Mouse (Mus musculus) limb, embryonic 10.5 days (tissue): ENCODE data around the gene Plekha4. TPM values are rescaled to one million over a fixed set of nuclear protein-coding genes. Genes with fewer than 3 reads are reported as not detected.

ENCODE experiments used
- DNase-seq: peaks from one replicate; pipeline ENCODE4 v3.0.0-alpha.2; 2017; ENCODE audit warnings: low spot score
- H3K27ac ChIP-seq: fragments of 300-500 bp; sonication (generic); 2 replicates; pipeline ENCODE4 v1.5.1; 2016; ENCODE audit warnings: mild to moderate bottlenecking
- H3K27me3 ChIP-seq: fragments of 300-500 bp; sonication (generic); 2 replicates; pipeline ENCODE4 v1.6.1; 2016; ENCODE audit warnings: low read depth, mild to moderate bottlenecking; ENCODE audit not compliant: poor library complexity, severe bottlenecking
- H3K36me3 ChIP-seq: fragments of 300-500 bp; sonication (generic); 2 replicates; pipeline ENCODE4 v1.6.1; 2016; ENCODE audit warnings: mild to moderate bottlenecking, moderate library complexity
- H3K4me1 ChIP-seq: fragments of 300-500 bp; sonication (generic); 2 replicates; pipeline ENCODE4 v1.6.1; 2016
- H3K4me3 ChIP-seq: fragments of 300-500 bp; sonication (generic); 2 replicates; pipeline ENCODE4 v1.5.1; 2016; ENCODE audit warnings: mild to moderate bottlenecking, moderate library complexity
- H3K9me3 ChIP-seq: fragments of 300-500 bp; sonication (generic); replicated peaks from 2 replicates; pipeline ENCODE4 v1.6.1; 2016; ENCODE audit warnings: mild to moderate bottlenecking
- WGBS: fragments of 180-500 bp; shearing (Covaris S2); methylation state at CpG from one replicate; pipeline ENCODE4 v1.1.7; 2016; 5-methylcytosine and 5-hydroxymethylcytosine counted together
- polyA plus RNA-seq: library from polyadenylated mRNA; unstranded; fragments of >200 nt; fragmentation: Nextera tagmentation; extraction: Ambion mirVana; gene quantifications from 2 replicates; pipeline ENCODE4 v1.2.1, GENCODE M21; 2016

Gene Plekha4
- polyA plus RNA-seq, 1 experiment from 2014 or later: 1.0 TPM

DNA sequence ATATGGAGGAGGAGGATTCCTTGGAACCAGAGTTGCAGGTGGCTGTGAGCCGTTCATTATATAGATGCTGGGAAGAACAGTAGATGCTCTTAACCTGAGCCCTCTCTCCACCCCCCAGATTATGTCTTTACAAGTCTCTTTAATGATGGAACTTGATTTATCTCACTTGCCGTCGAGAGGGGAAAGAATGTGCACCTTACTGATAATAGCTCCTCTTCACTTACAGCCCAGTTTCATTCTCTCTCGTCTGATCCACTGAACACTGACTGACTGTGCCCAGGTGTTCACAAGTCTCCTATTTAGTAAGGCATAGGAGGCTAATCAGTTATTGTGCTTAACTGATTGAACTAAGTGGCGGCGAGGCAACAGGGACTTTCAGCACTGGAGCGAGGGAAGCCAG lies 36.6 kb upstream of the Plekha4 start:
- Histone ChIP-seq H3K27me3 (no peaks in the 10 kb centered on the region), H3K36me3 (peaks cover 32% of the 10 kb centered on the region), H3K4me1 (peaks cover 33% of the 10 kb centered on the region), H3K9me3 (no peaks in the 10 kb centered on the region), H3K27ac (no peak overlapping the region), H3K4me3 (no peak overlapping the region)
- whole genome bisulfite sequencing: 70% methylated on average over 7 of the region's 7 CpGs
- DNase-seq: no peak

- no peaks in the 10 kb centered on the region for H3K27me3 ChIP-seq
- peaks cover 33% of the 10 kb centered on the region for H3K4me1 ChIP-seq
- H3K27ac ChIP-seq: 0 out of 2 replicates have a peak overlapping the region, but pooled peaks have one; percentile 31
- peaks cover 42% of the 10 kb centered on the region for H3K36me3 ChIP-seq
- 25% methylated on average over 9 of the region's 9 CpGs for WGBS
- H3K9me3 ChIP-seq: no peaks in the 10 kb centered on the region
- DNase-seq: peak; percentile 68
- no peak overlapping the region for H3K4me3 ChIP-seq
These were observed 35.3 kb upstream of the Plekha4 start for GRCm38 (mm10) chr7:45490822-45491221.

GRCm38 (mm10) chr7:45491264-45491663 lies 34.9 kb upstream of the Plekha4 start:
- Histone ChIP-seq H3K9me3 (no peaks in the 10 kb centered on the region), H3K27ac (0 out of 2 replicates have a peak overlapping the region, but pooled peaks have one; percentile 31), H3K4me3 (no peak overlapping the region), H3K27me3 (no peaks in the 10 kb centered on the region), H3K36me3 (peaks cover 47% of the 10 kb centered on the region), H3K4me1 (peaks cover 33% of the 10 kb centered on the region)
- DNase-seq: no peak
- 24% methylated on average over 3 of the region's 3 CpGs for WGBS

DNA sequence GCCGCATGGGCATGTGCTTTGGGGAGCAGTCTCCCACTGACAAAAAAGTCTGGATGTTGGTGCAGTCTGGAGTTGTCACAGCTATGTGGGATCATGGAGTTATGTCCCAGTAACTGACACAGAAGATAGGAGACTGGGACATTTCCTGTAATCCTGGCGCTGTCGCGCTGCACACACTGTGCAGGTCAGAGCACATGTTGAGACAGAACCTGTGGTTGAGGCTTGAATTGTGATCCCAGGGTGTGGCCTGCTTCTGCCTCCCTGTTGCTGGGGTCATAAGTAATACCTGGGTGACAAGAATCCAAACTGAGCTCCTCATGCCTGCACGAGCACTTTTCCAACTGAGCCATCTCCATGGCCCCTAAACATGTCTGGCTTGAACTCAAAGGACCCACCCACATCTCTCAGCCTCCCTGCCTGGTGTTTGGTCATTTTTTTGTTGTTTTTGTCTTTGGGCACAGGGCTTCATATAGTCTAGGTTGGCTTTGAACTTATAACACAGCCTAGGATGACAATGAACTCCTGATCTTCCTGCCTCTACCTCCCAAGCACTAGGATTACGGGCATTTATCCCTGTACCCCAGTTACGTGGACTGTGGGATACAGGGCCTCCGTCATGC lies 33.8 kb upstream of the Plekha4 start:
- H3K4me3 ChIP-seq: no peak overlapping the region
- peaks cover 33% of the 10 kb centered on the region for H3K4me1 ChIP-seq
- DNase-seq: no peak
- no peaks in the 10 kb centered on the region for H3K27me3 ChIP-seq
- H3K27ac ChIP-seq: no peak overlapping the region
- peaks cover 55% of the 10 kb centered on the region for H3K36me3 ChIP-seq
- WGBS: 96% methylated on average over 8 of the region's 8 CpGs
- H3K9me3 ChIP-seq: no peaks in the 10 kb centered on the region

GRCm38 (mm10) chr7:45492951-45493350 lies 33.2 kb upstream of the Plekha4 start:
- no peak for DNase-seq
- Histone ChIP-seq H3K27ac (no peak overlapping the region), H3K27me3 (no peaks in the 10 kb centered on the region), H3K4me1 (peaks cover 30% of the 10 kb centered on the region), H3K36me3 (peaks cover 61% of the 10 kb centered on the region), H3K9me3 (no peaks in the 10 kb centered on the region), H3K4me3 (no peak overlapping the region)
- WGBS: 97% methylated on average over 5 of the region's 5 CpGs

DNA sequence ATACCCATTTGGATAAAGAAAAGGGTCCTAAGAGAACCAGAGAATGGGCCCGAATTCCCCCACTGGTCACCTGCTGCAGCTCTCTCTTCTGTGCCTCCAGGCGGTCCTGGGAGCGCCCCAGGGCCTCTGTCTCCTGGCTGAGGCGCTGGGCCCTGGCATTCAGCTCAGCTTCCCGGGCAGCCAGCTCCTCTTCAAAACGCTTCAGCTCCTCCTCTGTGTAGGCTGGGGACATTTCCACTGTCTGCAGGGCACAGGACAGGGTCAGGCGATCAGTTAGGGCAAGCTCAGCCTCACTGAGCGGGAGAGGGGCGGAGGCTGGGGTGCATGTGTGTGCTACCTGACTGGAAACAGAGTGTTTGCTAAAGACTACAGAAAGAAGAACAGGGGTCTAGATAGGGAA lies 31.6 kb upstream of the Plekha4 start:
- Histone ChIP-seq H3K27me3 (no peaks in the 10 kb centered on the region), H3K4me1 (peaks cover 16% of the 10 kb centered on the region), H3K9me3 (no peaks in the 10 kb centered on the region), H3K4me3 (no peak overlapping the region), H3K36me3 (peaks cover 77% of the 10 kb centered on the region), H3K27ac (no peak overlapping the region)
- WGBS: 85% methylated on average over 9 of the region's 9 CpGs
- no peak for DNase-seq

DNA sequence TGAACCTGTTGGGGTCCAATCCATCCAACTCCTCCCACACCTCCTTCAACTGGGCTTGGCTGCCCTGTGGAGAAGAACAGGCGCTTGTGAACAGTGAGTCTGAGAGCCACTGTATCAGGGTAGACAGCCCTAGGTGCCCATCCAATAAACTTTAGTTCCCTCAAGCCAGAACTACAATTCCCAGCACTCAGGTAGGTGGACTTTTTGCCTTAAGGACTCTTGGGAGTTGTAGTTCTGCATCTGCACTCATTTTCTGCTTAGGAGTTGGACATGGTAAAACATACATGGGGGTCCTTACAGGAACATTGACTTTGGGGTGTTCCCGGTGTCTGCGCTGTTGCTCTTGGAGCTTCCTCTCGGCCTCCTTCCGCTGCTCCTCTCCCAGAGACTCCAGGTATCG lies 27.7 kb upstream of the Plekha4 start:
- 97% methylated on average over 6 of the region's 6 CpGs for WGBS
- no peaks in the 10 kb centered on the region for H3K4me1 ChIP-seq

GRCm38 (mm10) chr7:45507583-45507982 lies 18.5 kb upstream of the Plekha4 start:
- Histone ChIP-seq H3K36me3 (peaks cover 53% of the 10 kb centered on the region), H3K27ac (no peak overlapping the region), H3K9me3 (no peaks in the 10 kb centered on the region), H3K27me3 (no peaks in the 10 kb centered on the region), H3K4me1 (peaks cover 15% of the 10 kb centered on the region), H3K4me3 (no peak overlapping the region)
- no peak for DNase-seq
- 96% methylated on average over 6 of the region's 6 CpGs for WGBS

More for the DNA sequence above, 27.7 kb upstream of the Plekha4 start:
- H3K9me3 ChIP-seq: no peaks in the 10 kb centered on the region
- H3K27ac ChIP-seq: no peak overlapping the region
- peaks cover 98% of the 10 kb centered on the region for H3K36me3 ChIP-seq
- no peak for DNase-seq
- no peaks in the 10 kb centered on the region for H3K27me3 ChIP-seq
- no peak overlapping the region for H3K4me3 ChIP-seq

DNA sequence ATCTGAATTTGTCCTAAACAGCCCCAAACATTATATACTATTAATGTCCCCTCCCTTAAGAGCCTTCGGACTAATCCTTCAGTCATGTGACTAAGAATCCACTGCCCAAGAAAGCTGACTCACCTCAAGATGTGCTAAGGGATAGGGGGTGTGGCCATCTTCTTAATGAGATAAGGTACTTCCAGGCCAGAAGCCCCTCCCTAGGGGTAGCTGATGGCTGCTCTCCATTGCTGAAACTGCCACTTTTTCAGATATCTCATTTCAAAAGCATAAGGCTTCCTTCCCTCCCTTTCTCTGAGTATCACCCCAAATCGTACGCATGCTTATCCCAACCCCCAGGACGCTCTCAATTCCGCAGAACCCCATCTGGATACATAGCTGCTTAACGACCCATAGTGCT lies 17.6 kb upstream of the Plekha4 start:
- Histone ChIP-seq H3K4me1 (peaks cover 15% of the 10 kb centered on the region), H3K9me3 (no peaks in the 10 kb centered on the region), H3K27ac (0 out of 2 replicates have a peak overlapping the region, but pooled peaks have one; percentile 14), H3K36me3 (peaks cover 44% of the 10 kb centered on the region), H3K4me3 (peak overlapping the region; percentile 75), H3K27me3 (no peaks in the 10 kb centered on the region)
- 87% methylated on average over 6 of the region's 6 CpGs for WGBS
- no peak for DNase-seq

GRCm38 (mm10) chr7:45509181-45509882 lies 16.8 kb upstream of the Plekha4 start:
- Histone ChIP-seq H3K4me3 (peak overlapping the region; percentile 75), H3K27me3 (no peaks in the 10 kb centered on the region), H3K27ac (peak overlapping the region; percentile 95), H3K36me3 (peaks cover 42% of the 10 kb centered on the region), H3K9me3 (no peaks in the 10 kb centered on the region), H3K4me1 (peaks cover 15% of the 10 kb centered on the region)
- no peak for DNase-seq
- 38% methylated on average over 19 of the region's 19 CpGs for WGBS

GRCm38 (mm10) chr7:45509912-45510787 lies 16.0 kb upstream of the Plekha4 start, which contains the start of gene Nucb1:
Gene Nucb1, minus strand, starts transcription at chr7:45510406.
- WGBS: under 1% methylated on average over 44 of the region's 44 CpGs
- peaks cover 34% of the 10 kb centered on the region for H3K36me3 ChIP-seq
- H3K9me3 ChIP-seq: no peaks in the 10 kb centered on the region
- H3K4me1 ChIP-seq: peaks cover 16% of the 10 kb centered on the region
- peak within 1 kb of the TSS; percentile 95 for H3K27ac ChIP-seq
- no peaks in the 10 kb centered on the region for H3K27me3 ChIP-seq
- H3K4me3 ChIP-seq: peak within 1 kb of the TSS; percentile 75
- DNase-seq: peak; percentile 89

GRCm38 (mm10) chr7:45514411-45514810 lies 11.7 kb upstream of the Plekha4 start:
- Histone ChIP-seq H3K9me3 (no peaks in the 10 kb centered on the region), H3K4me3 (no peak overlapping the region), H3K36me3 (no peaks in the 10 kb centered on the region), H3K27me3 (no peaks in the 10 kb centered on the region), H3K4me1 (peaks cover 16% of the 10 kb centered on the region), H3K27ac (no peak overlapping the region)
- no peak for DNase-seq
- WGBS: 85% methylated on average over 7 of the region's 7 CpGs
